Mouse (Mus musculus) lung, postnatal 36 days (tissue): ENCODE measurements around the gene Gm49369.
"Not testable (repeated sequence)": the region's sequence is repeated elsewhere in the genome, so short reads cannot be mapped to it uniquely, and the experiment has no call there.

ENCODE experiments used
- DNase-seq: peaks from one replicate; pipeline ENCODE4 v3.0.0; 2022; ENCODE audit warnings: mixed read lengths

The Gm49369 gene

DNA sequence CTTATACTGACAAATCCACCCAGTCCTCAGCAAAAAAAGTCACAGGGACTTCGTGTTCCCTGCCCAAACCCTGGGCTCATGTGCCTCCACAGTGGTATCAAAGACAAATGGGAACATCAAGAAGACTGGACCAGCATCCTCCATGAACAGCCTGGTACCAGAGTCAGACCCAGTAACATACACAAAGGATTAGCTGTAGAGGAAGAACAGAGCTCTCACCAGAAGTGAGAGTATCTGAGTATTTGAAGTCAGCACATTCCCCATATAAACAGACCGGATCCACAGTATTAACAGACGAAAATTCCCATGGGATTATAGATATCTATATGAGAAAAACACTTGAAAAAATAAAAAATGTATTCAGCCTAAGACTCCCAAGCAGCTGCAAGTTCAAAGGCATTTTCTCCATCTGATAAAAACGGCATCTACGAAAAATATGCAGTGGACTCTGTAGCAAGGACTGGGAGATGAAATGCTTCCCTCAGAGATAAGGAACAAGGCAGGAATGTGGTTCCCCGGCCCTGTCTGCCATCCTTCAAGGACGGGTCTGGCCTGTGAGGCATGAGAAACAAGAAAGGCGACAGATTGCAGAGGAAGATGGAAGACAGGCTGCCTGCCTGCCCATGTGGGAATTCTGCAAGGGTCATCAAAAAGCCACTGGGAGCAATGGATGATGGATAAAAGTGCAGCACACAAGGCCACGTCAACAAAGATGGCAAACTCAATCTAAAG is 55.6 kb downstream of the Gm49369 start:
- no peak for DNase-seq

DNA sequence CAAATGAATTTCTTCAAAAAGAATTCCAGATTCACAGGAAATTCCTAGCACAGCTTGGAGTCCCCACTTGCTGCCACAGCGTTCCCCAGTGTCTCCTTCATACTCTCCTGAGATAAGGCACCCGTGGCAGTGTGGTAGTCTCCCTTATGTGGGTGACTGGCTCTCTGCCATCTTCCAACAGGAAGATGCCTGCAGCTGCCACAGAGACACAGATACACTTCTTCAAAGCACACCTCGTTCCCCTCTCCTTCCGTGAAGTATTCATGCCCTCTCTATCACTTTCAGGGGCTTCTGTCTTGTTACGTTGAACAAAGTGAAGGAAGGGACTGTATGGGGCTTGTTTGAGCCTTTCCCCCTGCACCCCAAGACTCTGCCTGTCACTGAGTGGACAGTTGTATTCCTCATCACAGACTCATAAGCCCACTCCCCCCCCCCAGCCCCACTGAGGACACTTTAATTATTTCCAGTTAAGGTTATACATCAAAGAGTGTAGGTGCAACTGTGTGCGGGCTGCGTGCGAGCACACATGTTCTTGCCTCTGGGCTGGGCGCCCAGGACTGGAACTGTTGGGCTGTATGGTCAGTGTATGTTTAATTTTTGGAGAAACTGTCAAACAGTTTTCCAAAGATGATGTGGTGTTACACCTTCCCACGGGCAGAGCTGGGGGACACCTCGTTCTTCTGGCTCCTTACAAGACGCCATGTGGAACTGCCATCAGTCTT is 58.9 kb downstream of the Gm49369 start:
- DNase-seq: no peak

DNA sequence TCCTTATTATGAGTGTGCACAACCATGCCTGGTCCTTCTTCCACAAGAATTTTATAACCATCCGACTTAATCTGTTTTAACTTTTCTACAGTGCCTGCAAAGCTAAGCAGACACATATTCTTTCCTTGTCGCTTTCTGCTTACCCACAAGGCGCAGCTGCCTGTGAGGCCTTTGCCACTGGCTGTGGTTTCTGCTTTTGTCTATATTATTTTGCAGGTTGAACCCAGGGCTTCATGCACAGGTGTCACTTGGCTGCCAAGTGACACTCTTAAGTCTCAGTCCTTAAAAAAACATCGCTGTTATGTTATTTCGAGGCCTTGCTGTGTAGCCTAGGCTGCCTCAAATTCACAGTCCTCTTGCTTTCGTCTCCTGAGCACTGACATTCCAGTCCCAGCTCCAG is 59.8 kb downstream of the Gm49369 start:
- DNase-seq: no peak

DNA sequence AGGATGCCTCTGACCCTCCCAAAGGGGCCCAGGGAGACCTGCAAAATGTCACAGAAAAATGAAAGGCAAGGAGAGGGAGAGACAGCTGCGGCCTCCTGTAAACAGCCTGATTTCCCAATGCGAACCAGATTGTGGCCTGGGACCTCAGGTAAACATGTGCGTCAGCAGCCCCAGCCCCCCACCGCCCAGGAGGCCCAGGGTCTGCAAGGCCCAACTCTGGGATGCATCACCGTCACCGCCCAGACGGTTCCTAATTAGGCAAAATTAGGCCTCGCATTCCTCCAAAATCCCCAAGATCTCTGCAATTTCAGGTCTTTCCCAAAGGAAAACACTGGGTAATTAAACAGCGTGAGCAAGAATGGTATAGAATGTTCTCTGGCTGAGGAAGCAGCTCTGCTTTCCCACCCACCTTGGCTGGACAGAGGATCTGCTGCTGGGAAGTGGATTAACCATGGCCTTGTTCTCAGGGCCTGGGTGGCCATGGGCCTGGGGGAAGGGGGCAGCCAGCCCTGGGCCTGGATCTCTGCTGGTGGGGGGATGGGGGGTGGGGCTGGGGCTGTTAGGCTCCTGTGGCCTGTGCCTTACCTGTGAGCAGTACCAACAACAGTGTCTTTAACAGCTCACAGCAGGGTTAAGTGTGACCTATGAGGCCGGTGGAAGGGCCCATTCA is 60.7 kb downstream of the Gm49369 start:
- not testable (repeated sequence) for DNase-seq
